Mouse (Mus musculus) forebrain, embryonic 14.5 days (tissue): ENCODE measurements around the gene Mrnip. TPM values are rescaled to one million over a fixed set of nuclear protein-coding genes. Genes with fewer than 3 reads are reported as not detected.
A peak's percentile ranks its signal among the peaks of the same experiment; 100 is the strongest.

Experiments
- ATAC-seq: fragments of 200-750 bp; cut with Nextera tagmentation; 2 replicates; pipeline ENCODE4 v1.8.0; 2017; ENCODE audit warnings: mild to moderate bottlenecking, moderate library complexity
- DNase-seq: peaks from one replicate; pipeline ENCODE4 v3.0.0-alpha.2; 2015; ENCODE audit warnings: low spot score
- H3K27ac ChIP-seq: fragments of 300-500 bp; sonication (generic); 2 replicates; pipeline ENCODE4 v1.5.1; 2014; ENCODE audit warnings: low read depth, mild to moderate bottlenecking, control low read depth, low read length, moderate library complexity
- H3K27me3 ChIP-seq: fragments of 300-500 bp; sonication (generic); replicated peaks from 2 replicates; pipeline ENCODE4 v1.6.1; 2014; ENCODE audit warnings: low read length, control low read depth, mixed read lengths; ENCODE audit not compliant: control insufficient read depth, insufficient read depth
- H3K36me3 ChIP-seq: fragments of 300-500 bp; sonication (generic); 2 replicates; pipeline ENCODE4 v1.6.1; 2014; ENCODE audit warnings: low read length, control low read depth; ENCODE audit not compliant: control insufficient read depth, insufficient read depth
- H3K4me1 ChIP-seq: fragments of 300-500 bp; sonication (generic); 2 replicates; pipeline ENCODE4 v1.6.1; 2014; ENCODE audit warnings: antibody characterized with exemption, low read length, control low read depth; ENCODE audit not compliant: control insufficient read depth, insufficient read depth
- H3K4me2 ChIP-seq: fragments of 300-500 bp; sonication (generic); 2 replicates; pipeline ENCODE4 v1.6.1; 2014; ENCODE audit warnings: mild to moderate bottlenecking, control low read depth, low read length
- H3K4me3 ChIP-seq: fragments of 300-500 bp; sonication (generic); 2 replicates; pipeline ENCODE4 v1.5.1; 2014; ENCODE audit warnings: low read depth, low read length, control low read depth
- H3K9ac ChIP-seq: fragments of 300-500 bp; sonication (generic); 2 replicates; pipeline ENCODE4 v1.6.1; 2014; ENCODE audit warnings: mild to moderate bottlenecking, low read length, control low read depth, moderate library complexity
- H3K9me3 ChIP-seq: fragments of 300-500 bp; sonication (generic); replicated peaks from 2 replicates; pipeline ENCODE4 v1.6.1; 2016; ENCODE audit warnings: low read length, control low read depth, mixed read lengths; ENCODE audit not compliant: control insufficient read depth
- WGBS: fragments of 180-500 bp; shearing (Covaris S2); extraction: QIAGEN DNeasy Blood & Tissue Kit; methylation state at CpG from one replicate; pipeline ENCODE4 v1.1.7; 2014; 5-methylcytosine and 5-hydroxymethylcytosine counted together
- polyA plus RNA-seq: library from polyadenylated mRNA; unstranded; fragments of >200 nt; fragmentation: Nextera tagmentation; extraction: Ambion mirVana; gene quantifications from 2 replicates; pipeline ENCODE4 v1.2.1, GENCODE M21; 2014

Gene Mrnip
- polyA plus RNA-seq, 1 experiment from 2014 or later = 41.5 TPM

- ATAC-seq = no peak
- Histone ChIP-seq H3K4me1 (no peaks in the 10 kb centered on the region), H3K4me2 (no peak overlapping the region), H3K27ac (no peak overlapping the region), H3K4me3 (no peak overlapping the region), H3K9ac (no peak overlapping the region), H3K27me3 (no peaks in the 10 kb centered on the region), H3K9me3 (no peaks in the 10 kb centered on the region), H3K36me3 (peaks cover 99% of the 10 kb centered on the region)
- 92% methylated on average over 2 of the region's 2 CpGs for WGBS
- no peak for DNase-seq
Observed at GRCm38 (mm10) chr11:50155785-50156184, 18.5 kb upstream of the Mrnip start.

DNA sequence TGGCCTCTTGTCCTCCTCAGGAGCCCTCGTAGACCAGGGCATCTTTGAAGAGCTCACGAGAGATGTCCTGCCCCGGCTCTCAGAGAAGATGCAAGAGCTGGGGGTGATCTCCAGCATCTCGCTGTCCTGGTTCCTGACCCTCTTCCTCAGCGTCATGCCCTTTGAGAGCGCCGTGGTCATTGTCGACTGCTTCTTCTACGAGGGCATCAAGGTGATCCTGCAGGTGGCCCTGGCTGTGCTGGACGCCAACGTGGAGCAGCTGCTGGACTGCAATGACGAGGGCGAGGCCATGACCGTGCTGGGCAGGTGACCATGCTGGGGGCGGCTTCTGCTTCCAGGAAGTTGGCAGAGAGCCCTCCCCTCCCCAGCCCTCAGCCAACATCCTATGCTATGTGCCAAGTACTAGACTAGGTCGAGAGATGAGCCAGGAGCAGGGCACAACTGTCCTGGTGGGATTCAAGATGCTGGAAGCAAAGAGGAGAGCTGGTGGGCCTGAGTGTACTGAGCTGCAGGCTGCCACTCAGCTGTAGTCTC, 17.5 kb upstream of the Mrnip start:
- peaks cover 99% of the 10 kb centered on the region for H3K36me3 ChIP-seq
- H3K9ac ChIP-seq = no peak overlapping the region
- H3K27me3 ChIP-seq = no peaks in the 10 kb centered on the region
- H3K4me2 ChIP-seq = no peak overlapping the region
- no peak overlapping the region for H3K4me3 ChIP-seq
- no peaks in the 10 kb centered on the region for H3K4me1 ChIP-seq
- no peak overlapping the region for H3K27ac ChIP-seq
- WGBS = 95% methylated on average over 16 of the region's 16 CpGs
- H3K9me3 ChIP-seq = no peaks in the 10 kb centered on the region
- ATAC-seq (no peak), DNase-seq (no peak)

DNA sequence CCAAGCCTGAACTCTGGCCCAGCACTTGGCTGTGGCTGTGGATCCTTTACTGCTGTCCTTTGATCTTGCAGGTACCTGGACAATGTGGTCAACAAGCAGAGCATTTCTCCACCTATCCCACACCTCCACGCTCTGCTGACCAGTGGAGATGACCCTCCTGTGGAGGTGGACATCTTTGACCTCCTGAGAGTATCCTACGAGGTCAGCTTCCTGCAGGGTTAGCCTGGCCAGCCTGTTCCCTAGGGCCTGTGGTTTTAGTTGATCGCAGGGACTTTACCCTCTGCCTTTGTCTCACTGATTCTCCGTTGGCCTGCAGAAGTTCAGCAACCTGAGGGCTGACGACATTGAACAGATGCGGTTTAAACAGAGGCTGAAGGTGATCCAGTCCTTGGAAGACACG, 15.9 kb upstream of the Mrnip start:
- DNase-seq = no peak
- Histone ChIP-seq H3K4me1 (no peaks in the 10 kb centered on the region), H3K4me3 (no peak overlapping the region), H3K9ac (no peak overlapping the region), H3K27ac (no peak overlapping the region), H3K27me3 (no peaks in the 10 kb centered on the region), H3K36me3 (peaks cover 99% of the 10 kb centered on the region), H3K4me2 (no peak overlapping the region), H3K9me3 (no peaks in the 10 kb centered on the region)
- 94% methylated on average over 7 of the region's 7 CpGs for WGBS
- no peak for ATAC-seq

- no peaks in the 10 kb centered on the region for H3K27me3 ChIP-seq
- DNase-seq (no peak), ATAC-seq (no peak)
- H3K4me1 ChIP-seq = no peaks in the 10 kb centered on the region
- H3K4me2 ChIP-seq = no peak overlapping the region
- H3K27ac ChIP-seq = no peak overlapping the region
- WGBS = 84% methylated on average over 4 of the region's 4 CpGs
- no peak overlapping the region for H3K9ac ChIP-seq
- peaks cover 99% of the 10 kb centered on the region for H3K36me3 ChIP-seq
- H3K4me3 ChIP-seq = no peak overlapping the region
- H3K9me3 ChIP-seq = no peaks in the 10 kb centered on the region
Observed at GRCm38 (mm10) chr11:50159347-50159746, 14.9 kb upstream of the Mrnip start.

- DNase-seq (peak; percentile 67), ATAC-seq (peak; percentile 40; the same call in 1 of the 2 replicates)
- Histone ChIP-seq H3K4me3 (no peak overlapping the region), H3K9ac (no peak overlapping the region), H3K4me2 (no peak overlapping the region), H3K4me1 (no peaks in the 10 kb centered on the region), H3K27ac (no peak overlapping the region), H3K36me3 (peaks cover 90% of the 10 kb centered on the region), H3K9me3 (no peaks in the 10 kb centered on the region), H3K27me3 (no peaks in the 10 kb centered on the region)
- WGBS = 67% methylated on average over 10 of the region's 10 CpGs
Observed at GRCm38 (mm10) chr11:50161578-50162304, 12.5 kb upstream of the Mrnip start.

- Histone ChIP-seq H3K4me1 (no peaks in the 10 kb centered on the region), H3K4me3 (no peak overlapping the region), H3K36me3 (peaks cover 83% of the 10 kb centered on the region), H3K27me3 (no peaks in the 10 kb centered on the region), H3K4me2 (no peak overlapping the region), H3K9me3 (no peaks in the 10 kb centered on the region), H3K27ac (no peak overlapping the region), H3K9ac (no peak overlapping the region)
- DNase-seq = no peak
- 93% methylated on average over 3 of the region's 3 CpGs for WGBS
- ATAC-seq = no peak
Observed at GRCm38 (mm10) chr11:50162338-50163050, 11.8 kb upstream of the Mrnip start.

- Histone ChIP-seq H3K4me2 (no peak overlapping the region), H3K27me3 (no peaks in the 10 kb centered on the region), H3K36me3 (peaks cover 66% of the 10 kb centered on the region), H3K4me1 (no peaks in the 10 kb centered on the region), H3K9ac (no peak overlapping the region), H3K4me3 (no peak overlapping the region), H3K27ac (no peak overlapping the region), H3K9me3 (no peaks in the 10 kb centered on the region)
- ATAC-seq (no peak), DNase-seq (no peak)
- 89% methylated on average over 5 of the region's 5 CpGs for WGBS
Observed at GRCm38 (mm10) chr11:50168352-50168751, 5.9 kb upstream of the Mrnip start.

GRCm38 (mm10) chr11:50174730-50175187, 515 bp downstream of the Mrnip start:
- WGBS = under 1% methylated on average over 26 of the region's 27 CpGs
- DNase-seq = peak; percentile 99
- Histone ChIP-seq H3K9me3 (no peaks in the 10 kb centered on the region), H3K4me1 (peaks cover 6% of the 10 kb centered on the region; the same call in 1 of the 2 replicates), H3K9ac (peak overlapping the region; percentile 73), H3K4me3 (peak overlapping the region; percentile 66), H3K36me3 (peaks cover 43% of the 10 kb centered on the region), H3K27me3 (no peaks in the 10 kb centered on the region), H3K4me2 (peak overlapping the region; percentile 81), H3K27ac (peak overlapping the region; percentile 80)
- ATAC-seq = peak; percentile 99

- peaks cover 34% of the 10 kb centered on the region for H3K36me3 ChIP-seq
- DNase-seq = no peak
- ATAC-seq = no peak
- 85% methylated on average over 3 of the region's 3 CpGs for WGBS
- H3K4me2 ChIP-seq = no peak overlapping the region
- H3K9ac ChIP-seq = no peak overlapping the region
- no peaks in the 10 kb centered on the region for H3K27me3 ChIP-seq
- no peaks in the 10 kb centered on the region for H3K9me3 ChIP-seq
- no peak overlapping the region for H3K4me3 ChIP-seq
- H3K4me1 ChIP-seq = peaks cover 6% of the 10 kb centered on the region; the same call in 1 of the 2 replicates
- no peak overlapping the region for H3K27ac ChIP-seq
Observed at GRCm38 (mm10) chr11:50176351-50176750, 2.1 kb downstream of the Mrnip start.
